Mouse (Mus musculus) urinary bladder, postnatal 14 days (tissue): Measurements from ENCODE around the gene Zfp978.
"Not testable (repeated sequence)": the region's sequence is repeated elsewhere in the genome, so short reads cannot be mapped to it uniquely, and the experiment has no call there.

ENCODE experiments used
- DNase-seq: peaks from one replicate; pipeline ENCODE4 v3.0.0; 2021; ENCODE audit warnings: low spot score

Zfp978 gene

DNA sequence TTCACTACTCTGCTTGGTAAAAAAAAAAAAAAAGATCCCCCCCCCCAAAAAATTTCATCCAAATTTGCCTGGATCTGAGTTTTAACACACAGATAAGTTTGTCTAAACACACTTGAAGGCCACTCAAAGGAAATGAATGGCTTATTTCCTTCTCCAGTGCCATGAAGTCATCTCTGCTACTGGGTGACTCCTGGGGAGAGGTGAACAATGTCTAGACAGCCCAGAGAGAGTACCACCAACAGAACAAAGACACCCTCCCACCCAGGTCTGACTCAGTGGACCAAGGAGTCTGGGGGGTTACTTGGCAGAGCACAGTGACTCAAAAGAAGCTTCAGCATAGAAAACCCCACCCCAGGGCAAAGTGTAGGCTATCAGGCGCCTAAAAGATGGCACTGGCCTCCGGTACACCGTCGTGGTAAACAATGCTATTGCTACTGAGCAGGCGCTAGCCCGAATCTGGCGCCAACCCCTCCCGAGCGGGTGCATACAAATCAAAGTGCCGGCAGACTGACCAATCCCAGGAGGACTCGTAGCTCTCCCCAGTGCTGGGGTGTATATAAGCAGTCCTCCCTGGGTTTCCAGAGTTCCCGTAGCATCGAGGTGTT, 9.6 kb upstream of the Zfp978 start:
- DNase-seq: not testable (repeated sequence)

DNA sequence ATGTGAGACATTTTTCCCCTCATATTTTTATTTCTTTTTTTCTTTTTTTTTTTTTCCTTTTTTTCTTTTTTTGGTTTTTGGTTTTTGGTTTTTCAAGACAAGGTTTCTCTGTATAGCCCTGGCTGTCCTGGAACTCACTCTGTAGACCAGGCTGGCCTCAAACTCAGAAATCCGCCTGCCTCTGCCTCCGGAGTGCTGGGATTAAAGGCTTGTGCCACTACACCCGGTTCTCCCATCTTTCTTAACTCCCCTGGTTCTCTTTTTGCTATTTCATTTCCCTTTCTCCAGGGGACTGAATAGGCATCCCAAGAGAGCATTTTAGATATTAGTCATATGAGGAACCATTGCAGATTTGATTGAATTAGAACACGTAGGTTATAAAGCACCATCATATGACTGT, 7.5 kb upstream of the Zfp978 start:
- not testable (repeated sequence) for DNase-seq

DNA sequence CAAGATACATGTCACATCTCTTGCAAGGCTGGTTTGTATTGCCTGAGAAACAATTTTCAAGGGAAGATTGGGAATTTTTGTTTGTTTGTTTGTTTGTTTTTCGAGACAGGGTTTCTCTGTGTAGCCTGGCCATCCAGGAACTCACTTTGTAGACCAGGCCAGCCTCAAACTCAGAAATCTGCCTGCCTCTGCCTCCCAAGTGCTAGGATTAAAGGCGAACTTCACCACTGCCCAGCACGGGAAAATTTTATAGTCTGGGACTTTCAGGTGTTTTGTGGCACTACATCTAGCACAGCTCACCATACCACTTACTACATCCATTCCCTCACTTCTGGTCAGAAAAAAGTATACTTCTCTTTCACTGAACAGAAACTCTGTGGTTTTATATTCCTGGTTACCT, 5.1 kb upstream of the Zfp978 start:
- DNase-seq: not testable (repeated sequence)

DNA sequence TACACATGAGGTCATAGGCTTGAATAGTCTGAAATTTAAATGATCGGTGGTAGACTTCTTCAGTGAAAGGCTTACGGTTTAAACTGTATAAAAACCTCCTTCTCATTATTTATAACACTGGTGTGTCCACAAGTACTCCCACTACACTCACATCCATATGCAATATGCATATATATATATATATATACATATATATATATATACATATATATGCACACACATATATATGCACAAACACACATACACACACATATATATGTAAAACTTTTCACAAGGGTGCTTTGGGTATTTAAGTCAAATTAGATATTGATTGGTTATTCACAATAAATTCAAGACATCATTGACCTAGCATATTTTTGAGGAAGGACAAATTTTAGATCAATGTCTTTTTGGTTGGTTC, 3.9 kb upstream of the Zfp978 start:
- DNase-seq: not testable (repeated sequence)

DNA sequence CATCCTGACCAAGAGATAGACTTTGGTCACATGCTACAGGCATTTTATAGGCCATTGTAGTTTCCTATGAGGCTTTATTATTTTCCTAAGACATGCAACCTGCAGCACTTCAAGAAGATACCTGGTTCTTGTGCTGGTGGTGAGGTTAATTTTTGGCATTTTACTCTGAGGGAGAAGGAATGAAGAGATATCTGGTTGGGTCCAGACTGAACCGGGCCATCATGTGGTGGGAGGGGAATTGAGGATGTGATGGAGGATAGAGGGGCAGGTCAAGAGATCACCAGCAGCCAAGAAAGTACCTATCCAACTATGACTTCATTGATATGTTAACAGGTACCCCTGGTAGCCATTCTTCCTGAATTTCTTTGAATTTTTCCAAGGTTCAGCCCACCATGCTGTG, 769 bp downstream of the Zfp978 start:
- DNase-seq: not testable (repeated sequence)

DNA sequence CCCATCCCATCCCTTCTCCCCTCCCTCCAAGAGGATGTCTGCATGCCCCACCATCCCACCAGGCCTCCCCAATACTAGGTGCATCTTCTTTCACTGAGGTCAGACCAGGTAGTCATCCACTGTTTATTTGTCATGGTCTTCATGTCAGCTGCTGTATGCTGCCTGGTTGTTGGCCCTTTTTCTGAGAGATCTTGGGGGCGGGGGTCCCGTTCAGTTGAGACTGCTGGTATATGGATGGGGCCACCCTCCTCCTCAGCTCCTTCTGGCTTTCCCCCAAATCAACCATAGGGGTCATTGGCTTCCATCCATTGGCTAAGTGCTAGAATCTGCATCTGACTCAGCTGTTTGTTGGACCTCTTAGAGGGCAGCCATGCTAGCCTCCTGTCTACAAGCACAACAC, 8.5 kb downstream of the Zfp978 start:
- DNase-seq: not testable (repeated sequence)

DNA sequence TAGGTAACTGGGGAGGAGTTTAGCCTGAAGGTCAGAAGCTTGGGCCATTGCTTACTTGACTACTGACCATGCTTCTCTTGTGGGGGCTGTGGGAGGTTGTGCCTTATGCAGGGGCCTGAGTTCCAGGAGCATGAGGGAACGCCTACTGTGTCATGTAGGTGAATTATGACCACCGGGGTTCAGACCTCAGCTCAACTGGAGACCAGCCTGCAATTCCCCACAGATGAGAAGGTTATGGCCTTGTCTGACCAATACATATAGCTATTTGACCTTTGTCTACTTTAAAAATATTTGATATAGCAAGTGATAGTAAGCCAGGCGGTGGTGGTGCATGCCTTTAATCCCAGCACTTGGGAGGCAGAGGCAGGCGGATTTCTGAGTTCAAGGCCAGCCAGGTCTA, 22.1 kb downstream of the Zfp978 start:
- not testable (repeated sequence) for DNase-seq

DNA sequence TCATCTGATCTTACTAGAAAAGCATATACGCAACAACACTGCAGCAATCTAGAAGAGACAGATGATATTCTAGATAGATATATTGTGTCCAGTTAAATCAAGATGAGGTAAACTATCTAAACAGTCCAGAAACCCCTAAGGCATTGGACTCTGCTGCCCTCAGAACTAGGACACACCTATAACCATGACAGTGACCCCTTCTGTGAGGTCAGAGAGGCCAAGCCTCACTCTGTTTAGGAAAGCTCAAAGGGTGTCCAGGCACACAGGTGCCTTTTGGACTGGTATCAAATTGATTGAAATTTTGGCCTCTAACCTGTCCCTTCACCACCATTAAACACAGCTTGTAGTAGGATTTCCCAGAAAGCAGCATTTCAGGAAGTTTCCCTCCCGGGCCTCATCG, 36.1 kb downstream of the Zfp978 start:
- DNase-seq: not testable (repeated sequence)

DNA sequence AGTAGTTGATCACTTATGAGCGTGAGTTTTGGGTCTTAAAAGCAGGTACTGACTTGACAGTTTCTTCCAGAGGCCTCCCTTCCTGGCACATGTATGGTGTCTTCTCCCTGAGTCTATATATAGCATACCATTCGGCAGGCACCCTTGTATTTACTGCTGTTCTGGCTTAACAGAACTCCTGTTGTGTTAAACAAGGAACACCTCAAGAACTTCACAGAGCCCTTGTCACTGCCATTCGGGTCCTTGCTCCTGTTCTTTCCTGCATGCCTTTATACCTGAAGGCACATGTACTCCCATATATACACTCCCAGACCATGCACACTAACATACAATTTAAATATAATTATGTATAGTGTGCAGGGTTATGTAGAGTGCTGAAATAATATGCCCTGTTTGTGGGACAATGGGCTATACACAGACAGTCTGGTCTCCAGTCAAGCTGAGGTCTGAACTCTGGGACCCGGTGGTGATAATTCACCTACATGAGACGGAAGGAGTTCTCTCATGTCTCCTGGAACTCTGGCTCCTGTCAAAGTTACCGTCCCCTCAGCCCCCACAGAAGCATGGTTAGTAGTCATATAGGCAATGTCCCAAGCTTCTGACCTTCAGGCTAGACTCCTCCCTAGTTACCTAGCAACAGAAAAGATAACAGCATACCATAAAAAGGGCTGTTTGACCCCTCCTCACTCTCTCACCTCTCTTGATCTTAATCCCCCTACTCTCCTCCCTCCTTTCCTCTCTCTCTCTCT, 37.0 kb downstream of the Zfp978 start:
- DNase-seq: not testable (repeated sequence)

DNA sequence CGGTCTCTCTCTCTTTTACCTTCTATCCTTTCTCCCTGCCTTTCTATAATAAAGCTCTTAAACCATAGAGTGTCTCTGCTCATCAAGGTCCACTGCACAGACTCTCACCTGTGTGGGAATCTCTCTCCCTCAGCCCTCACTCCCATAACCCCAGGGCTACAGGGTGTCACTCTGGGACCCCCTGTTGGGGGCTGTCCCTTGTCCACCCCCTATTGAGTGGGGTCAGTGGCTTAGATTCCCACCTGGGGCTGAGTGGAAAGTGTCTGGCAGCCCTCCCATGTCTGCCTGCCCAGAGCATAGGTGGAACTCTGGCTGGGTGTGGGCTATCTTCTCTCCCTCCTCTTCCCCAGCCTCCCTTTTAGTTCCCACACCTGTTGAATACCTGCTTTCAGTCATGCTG, 37.6 kb downstream of the Zfp978 start:
- DNase-seq: not testable (repeated sequence)

DNA sequence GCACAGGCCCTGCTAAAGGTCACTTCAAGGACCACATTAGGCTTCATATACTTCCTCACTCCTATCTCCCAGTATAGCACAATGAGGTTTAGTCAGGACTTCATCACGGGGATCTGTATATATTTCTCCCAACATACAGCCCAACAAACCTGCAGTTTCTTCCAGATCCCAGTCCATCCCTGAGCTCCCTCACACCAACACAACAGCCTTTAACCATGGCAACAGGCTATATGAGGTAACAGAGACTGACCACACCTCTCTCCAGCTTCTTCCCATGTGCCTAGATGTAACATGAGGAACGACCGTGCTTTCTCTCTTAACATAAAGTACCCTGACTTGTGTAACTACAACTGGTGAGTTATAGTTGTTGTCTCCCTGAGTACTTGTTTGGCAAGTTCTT, 38.4 kb downstream of the Zfp978 start:
- not testable (repeated sequence) for DNase-seq

DNA sequence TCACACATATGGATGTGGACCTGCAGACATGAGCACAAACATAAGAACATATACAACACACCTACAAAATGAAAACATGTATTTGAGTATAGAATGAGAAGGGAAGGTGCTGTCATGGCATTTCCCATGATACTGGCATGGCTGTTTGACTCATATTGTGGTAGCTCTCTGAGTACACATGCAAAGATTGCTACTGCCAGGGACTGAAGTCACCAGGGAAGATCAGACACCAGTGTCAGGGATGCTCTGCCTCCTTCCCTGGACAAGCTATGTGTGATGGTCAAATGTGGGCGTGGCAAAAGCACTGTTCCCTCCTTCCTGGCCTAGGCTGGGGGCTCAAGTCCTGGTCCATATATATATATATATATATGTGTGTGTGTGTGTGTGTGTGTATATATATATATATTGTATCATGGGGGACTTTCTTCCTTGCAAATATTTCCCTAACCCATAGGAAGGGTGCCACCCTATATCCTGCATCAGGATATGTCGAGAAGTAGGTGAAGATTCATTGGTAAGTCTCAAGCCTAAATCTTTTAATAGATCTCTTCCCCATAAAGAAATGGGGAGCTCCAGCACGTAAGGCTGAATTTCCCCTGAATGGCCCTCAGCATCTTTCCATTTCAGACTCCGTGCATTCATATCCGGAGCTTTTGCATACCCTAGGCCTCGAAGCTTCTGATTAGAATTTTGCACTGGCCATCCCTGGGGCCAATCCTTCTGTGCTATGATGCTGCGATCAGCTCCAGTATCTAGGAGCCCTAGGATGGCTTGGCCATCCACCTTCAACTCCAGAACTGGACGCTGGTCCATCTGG, 39.1 kb downstream of the Zfp978 start:
- DNase-seq: not testable (repeated sequence)

DNA sequence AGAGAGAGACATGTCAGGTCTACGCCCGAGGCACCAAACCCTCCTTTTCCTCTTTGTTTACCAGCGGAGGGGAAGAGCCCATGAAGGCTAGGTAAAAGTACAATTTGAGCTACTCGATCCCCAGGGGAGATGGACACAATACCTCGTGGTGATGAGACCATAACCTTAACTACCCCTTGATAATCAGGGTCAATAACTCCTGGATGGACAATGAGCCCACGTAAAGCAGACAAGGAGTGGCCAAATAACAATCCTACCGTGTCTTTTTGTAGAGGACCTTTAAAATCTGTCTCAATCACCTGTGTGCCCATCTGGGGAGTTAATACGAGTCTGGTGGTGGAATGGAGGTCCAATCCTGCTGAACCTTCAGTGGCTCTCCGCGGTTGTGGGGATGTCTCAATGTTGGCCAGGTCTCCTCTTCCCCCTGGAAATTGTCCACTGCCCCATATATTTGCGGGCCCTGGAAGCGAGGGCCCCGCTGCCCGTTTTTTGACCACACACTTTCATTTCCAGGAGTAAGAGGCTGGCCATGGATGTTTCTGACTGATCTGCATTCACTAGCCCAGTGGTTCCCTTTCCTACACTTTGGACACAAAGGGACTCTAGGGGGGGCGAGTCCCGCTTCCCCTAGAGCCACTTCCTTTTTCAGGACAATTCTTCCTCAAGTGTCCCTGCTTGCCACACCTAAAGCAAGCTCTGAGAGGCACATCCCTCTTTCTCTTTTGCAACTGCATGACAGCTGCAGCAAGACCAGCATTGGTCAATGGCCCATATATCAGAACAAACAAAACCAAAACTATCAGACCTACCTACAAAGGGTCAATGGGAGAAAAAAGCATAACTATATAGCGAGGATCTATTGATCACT, 40.0 kb downstream of the Zfp978 start:
- not testable (repeated sequence) for DNase-seq

DNA sequence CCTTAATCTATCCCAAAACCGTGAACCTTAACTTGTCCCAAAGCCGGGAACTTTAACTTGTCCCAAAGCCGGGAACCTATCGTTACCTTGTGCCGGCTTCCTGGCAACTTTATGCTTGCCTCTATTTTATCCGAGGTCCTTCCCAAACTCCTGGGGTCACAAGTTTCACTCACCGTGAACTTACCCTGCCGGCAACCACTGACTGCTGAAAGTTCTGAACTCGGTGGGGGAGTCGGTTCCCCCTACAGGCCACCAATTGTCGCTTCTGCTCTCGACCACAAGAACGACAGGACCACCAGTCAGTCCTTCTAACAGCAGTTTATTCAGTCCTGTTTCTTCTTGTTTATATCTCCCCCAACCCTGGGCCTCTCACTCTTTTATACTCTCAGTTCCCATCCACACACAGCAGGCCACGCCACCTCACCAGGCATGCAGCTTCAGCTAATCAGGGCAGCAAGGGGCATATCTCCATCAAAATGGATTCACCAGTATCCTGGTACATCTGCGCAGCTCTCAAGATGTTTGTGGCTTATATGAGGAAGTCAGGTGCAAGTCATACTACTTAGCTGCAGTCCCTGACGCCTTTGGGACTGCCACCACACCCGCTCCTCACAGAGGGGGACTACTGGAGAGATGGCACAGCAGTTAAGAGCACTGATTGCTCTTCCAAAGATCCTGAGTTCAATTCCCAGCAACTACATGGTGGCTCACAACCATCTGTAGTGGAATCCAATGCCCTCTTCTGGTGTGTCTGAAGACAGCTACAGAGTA, 40.8 kb downstream of the Zfp978 start:
- DNase-seq: not testable (repeated sequence)

DNA sequence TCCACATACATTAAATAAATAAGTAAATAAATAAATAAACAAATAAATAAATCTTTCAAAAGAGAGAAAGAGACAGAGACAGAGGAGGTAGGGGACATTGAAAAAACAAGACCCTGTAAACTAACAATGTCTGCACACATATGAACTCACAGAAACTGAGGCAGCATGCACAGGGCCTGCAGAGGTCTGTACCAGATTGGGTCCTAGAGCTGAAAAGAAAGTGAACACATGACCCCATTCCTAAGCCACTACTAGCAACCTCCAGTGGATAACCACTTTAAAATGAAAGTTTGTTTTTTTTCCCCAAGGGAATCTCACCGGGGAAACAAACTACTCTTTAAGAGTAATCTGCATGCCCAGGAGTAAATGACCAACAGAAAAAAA, 41.4 kb downstream of the Zfp978 start:
- not testable (repeated sequence) for DNase-seq

DNA sequence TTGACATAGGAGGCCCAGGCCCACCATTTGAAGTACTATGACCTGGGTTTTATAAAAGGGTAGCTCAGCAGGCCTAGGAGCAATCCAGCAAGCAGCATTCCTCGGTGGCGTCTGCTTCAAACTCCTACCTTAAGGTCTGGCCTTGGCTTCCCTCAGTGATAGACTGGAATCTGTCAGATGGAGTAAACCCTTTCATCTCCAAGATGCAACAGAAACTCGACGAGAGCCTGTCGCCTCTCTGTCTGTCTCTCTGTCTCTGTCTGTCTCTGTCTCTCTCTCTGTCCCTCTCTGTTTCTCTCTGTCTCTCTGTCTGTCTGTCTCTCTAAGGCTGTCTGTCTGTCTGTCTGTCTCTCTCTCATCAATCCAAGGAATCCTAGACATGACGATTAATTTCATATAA, 42.4 kb downstream of the Zfp978 start:
- not testable (repeated sequence) for DNase-seq

DNA sequence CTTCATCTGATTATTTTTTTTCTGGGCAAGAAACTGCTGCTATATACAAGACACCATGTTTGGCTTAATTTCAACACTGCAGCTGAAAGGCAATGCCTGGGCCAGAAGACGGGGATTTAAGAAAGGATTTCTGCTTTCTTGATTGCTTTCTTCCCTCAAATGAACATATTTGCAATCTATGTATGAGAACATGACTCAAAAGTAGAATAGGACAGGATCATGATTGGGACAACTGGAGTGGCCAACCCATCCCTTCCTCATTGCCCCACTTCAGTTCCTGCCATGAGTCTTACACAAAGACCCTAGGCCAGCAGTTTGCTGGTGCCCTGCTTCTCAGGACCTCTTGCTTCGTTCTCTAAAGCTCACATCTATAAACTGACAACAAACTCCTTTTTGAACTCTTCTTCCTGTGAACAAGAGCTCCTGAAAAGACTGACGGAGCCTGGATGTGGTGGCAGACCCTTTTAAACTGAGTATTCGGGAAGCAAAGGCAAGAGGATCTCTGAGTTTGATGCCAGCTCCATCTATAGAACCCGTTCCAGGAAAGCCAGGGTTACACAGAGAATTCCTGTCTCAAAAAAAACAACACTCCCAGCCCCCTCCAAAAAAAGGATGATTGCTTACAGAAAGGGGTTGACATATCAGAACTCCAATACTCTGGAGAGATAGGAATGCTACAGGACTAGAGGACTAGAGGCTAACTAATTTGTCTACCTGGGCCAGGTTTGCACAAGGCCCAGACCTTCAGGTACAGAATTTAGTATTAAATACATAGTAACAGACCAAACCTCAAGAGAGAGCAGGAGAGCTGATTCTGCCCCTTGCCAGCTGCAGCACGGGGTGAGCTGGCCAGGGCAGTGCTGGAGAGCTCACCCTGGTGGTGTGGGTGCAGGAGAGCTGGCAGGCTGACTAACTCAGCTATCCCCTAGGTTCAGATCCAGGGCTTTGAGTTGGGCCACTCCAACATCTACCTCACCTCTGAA, 43.1 kb downstream of the Zfp978 start:
- DNase-seq: not testable (repeated sequence)

DNA sequence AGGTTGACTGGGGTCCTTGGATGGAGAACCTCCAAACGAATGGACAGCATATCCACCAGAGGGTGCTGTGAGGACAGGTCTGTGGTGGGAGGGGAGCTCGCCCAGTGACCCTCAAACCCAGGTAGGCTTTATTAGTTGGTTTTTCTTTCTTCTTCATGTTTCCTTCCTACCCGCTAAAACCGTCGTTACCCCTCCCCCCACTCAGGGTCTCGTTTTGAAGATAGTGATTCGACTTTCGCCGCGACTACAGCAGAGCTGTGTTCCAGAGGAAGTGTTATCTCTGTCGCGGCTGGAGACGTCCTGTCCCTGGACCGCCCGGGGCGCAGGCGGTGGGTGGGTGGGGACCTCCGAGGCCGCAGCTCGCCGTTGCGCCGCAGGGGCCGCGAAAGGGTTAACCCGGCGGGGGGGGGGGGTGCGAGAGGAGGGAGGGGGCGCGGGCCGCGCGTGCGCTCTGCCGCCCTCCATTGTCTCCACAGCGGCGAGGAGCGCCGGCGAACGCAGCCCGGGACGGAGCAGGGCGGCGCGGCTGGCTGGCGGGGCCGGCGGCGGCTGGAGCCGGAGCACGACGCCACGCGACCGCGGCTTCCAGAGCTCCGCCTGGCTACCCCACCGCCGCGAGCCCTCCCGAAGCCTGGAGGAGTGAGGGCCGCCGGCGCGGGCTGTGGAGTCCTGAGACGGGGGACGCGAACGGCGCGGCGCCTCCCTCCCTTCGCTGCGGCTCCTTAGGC, 45.8 kb downstream of the Zfp978 start:
- DNase-seq: no peak

DNA sequence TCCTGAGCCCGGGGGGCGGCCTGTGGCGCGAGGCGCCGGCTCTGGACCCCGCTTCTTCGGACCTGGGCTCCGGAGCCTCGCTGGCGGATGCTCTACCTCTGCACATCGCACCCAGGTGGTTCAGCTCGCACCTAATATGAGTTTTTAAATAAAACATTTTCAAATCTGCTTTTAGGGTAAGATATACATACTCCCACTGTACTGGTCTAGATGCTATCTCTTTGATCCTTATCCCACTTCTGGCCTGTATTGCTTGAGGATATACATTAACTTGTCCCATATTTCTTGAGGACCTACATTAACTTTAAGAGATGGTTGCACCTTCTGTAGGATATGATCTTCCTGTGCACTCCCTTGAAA, 46.3 kb downstream of the Zfp978 start:
- no peak for DNase-seq
